Mouse (Mus musculus) ovary, adult 18-20 months (tissue): ENCODE measurements at regions not wholly inside any gene's neighbourhood (a gene's known extent, or its start where the extent isn't known, plus 50 kb on each side); places are given as distances from the start of the nearest gene placed in this dataset.

Experiments
- DNase-seq: peaks from one replicate; pipeline ENCODE4 v3.0.0; 2022; ENCODE audit warnings: low spot score, mixed read lengths

GRCm38 (mm10) chr2:117811931-117812330, 299.7 kb upstream of the Thbs1 start:
- DNase-seq, result no peak

- DNase-seq, result no peak
These were observed 291.9 kb upstream of the Thbs1 start for GRCm38 (mm10) chr2:117819701-117820225.

DNA sequence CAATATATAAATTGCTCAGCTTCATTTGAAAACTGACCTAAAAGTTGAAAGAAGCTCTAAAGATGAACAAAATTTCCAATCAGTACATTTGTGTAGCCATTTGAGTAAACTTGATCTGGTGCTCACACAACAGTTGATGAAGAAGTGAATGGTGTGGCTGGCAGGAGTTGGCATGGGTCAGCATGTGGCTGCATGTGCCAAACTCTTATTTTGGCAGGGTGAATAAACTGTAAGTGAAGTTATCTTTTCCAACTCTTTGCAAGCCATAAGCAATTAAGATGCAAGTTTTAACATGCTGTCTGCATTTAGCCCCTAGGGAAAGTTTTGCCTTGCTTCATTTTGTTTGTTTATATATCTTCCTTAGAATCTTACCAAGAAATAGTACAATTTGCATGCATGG, 291.0 kb upstream of the Thbs1 start:
- no peak for DNase-seq

DNA sequence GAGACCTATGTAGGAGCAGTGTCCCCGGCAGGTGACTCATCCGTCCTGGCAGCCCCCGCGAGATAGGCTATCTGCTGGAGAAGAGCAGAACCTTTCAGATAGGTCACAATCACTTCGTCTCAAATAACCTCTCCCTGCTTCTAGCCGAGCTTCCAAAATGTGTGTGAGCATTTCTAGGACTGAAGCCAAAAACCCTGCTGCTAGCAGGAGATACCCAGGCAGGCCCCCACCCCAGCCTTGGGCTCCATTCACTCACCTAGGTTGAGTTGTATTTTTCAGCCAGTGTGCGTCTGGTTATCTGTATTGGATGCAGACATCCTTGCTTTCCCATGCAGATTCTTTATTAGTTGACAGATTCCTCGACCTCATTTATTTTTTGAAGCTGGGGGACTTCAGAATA, 286.6 kb upstream of the Thbs1 start:
- no peak for DNase-seq

GRCm38 (mm10) chr2:117827278-117827677, 284.4 kb upstream of the Thbs1 start:
- DNase-seq, result no peak

- no peak for DNase-seq
These were observed 273.3 kb upstream of the Thbs1 start for GRCm38 (mm10) chr2:117838387-117838786.

GRCm38 (mm10) chr2:117840406-117840805, 271.3 kb upstream of the Thbs1 start:
- DNase-seq, result no peak

- no peak for DNase-seq
These were observed 269.2 kb upstream of the Thbs1 start for GRCm38 (mm10) chr2:117842309-117842986.

DNA sequence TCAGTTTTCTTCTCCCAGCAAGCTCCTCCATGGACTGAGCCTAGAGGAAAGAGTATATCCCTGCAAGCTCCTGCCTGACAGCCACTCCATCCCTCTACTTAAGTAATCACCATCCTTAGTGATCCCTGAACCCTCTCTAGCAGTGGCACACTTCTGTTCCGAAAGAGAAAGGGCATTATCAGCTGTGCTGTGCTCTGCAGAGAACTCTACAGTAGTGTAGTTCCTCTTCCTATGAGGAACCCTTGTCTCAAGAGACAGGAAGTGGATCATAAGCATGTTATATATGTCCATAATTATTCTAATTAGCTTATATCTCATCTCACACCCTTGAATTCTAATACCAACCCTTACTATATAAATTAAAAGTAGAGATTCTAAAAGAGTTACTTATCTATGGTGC, 259.2 kb upstream of the Thbs1 start:
- no peak for DNase-seq

DNA sequence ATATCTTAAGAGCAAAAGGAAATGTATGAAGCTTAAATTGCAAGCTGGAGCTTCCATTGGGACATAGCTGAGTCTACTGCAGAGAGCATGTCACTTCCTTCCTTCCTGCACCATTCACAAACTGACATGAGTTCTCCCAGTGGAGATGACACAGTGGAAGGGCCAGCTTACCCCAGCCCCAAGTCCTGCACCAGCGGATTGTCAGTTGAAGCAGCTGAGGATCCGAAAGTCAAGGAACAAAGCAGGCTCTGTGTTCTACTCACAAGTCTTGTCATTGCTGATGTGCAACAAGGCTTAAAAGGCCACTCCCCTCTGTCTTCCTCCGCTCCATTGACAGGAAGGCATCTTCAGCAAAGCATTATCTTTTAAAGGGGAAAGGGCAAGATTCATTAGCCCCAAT, 249.4 kb upstream of the Thbs1 start:
- DNase-seq, result no peak

DNA sequence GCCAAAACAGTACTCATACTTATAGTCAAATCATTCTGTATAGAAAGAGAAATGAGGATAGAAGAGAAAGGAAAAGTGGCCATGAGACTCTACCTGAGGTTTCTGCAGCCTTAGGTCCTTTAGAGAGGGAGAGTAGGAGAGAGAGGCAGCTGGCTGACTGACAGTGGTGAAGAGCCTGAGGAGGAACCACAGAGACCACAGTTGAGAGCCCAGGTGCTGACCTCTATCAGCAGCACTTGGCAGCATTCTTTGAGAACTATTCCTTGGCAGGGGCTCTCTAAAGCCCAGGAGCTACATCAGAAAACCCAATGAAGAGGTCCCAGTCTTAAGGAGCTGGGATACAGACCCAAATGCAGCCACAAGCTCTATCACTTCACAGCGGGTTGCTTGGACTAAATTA, 246.6 kb upstream of the Thbs1 start:
- DNase-seq, result no peak

- DNase-seq, result no peak
These were observed 244.7 kb upstream of the Thbs1 start for GRCm38 (mm10) chr2:117866946-117867345.

DNA sequence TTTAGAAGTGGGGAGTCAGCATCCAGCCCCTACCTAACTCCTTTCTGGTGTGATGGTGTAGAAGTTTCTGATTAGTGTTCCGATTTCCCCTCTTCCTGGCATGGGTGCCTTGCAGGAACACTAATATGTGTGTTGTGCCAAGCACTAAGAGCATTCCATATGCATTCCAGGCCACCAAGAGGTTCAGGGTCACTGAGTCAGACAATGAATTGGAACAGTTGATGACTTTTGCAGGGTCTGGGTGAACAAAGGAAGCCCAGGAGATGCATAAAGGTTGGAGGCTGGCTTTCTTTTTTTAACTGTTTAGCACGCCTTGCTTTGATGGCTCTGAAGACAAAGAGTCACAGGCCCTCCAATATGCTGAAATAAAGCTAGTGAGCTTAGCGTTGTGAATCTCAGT, 244.3 kb upstream of the Thbs1 start:
- DNase-seq, result no peak

DNA sequence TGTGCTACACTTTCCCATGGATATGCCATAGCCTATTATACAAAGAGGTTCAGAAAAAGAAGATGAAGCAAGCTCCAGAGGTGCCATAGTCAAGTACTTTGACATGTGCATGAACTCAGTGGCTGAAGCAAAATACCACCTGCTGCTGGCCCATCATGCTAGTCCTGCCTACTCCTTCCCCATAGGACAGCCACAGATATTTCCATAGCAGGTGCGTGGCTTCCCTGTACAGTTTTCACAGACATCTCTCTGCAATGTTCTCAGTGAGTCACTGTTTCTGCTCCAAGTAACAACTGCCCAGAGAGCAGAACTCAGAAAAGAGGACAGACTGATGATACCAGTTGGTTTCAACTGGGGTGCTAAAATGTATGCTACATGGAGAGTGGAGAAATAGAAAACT, 242.8 kb upstream of the Thbs1 start:
- no peak for DNase-seq

- no peak for DNase-seq
These were observed 240.0 kb upstream of the Thbs1 start for GRCm38 (mm10) chr2:117871507-117872282.

DNA sequence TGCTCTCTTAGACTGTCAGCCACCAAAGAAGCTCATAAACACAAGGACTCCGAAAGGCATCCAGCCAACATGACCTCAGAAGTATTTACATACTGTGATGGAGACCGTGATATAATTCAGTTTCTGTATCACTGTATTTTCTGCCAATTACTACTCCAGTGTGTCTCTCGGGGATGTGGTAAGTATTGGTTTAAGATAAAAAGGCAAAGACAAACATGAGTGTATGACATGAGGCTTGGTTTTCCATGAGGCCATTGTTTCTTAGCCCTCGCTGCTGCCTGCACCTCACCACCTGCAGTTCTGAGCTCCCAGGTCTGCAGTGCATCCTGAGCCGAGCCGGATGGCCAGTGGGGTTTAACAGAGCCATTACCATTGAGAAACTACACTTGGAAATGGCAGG, 233.9 kb upstream of the Thbs1 start:
- DNase-seq, result no peak

GRCm38 (mm10) chr2:117882136-117882535, 229.5 kb upstream of the Thbs1 start:
- no peak for DNase-seq

GRCm38 (mm10) chr2:117882890-117883289, 228.8 kb upstream of the Thbs1 start:
- DNase-seq, result no peak

GRCm38 (mm10) chr2:117886516-117886915, 225.2 kb upstream of the Thbs1 start:
- DNase-seq, result no peak

DNA sequence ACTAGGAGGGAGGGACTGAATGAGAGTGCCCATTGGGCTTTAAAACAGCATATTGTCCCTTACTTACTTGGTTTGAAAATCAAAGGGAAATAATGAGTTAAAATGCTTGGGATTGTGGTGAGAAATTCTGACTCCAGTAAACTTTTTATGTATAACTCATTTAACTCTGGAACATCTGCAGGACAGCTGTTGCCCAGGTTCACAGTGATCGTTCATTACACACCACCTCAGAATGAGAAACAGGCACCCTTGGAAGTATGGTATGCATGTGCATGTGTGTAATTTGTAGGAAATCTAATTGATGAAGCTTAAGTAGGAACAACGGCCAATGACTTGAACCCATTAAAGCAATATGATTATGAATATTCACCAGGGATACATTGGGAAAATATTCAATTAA, 210.4 kb upstream of the Thbs1 start:
- no peak for DNase-seq

GRCm38 (mm10) chr2:117902837-117903236, 208.8 kb upstream of the Thbs1 start:
- DNase-seq, result no peak

GRCm38 (mm10) chr2:117903705-117904104, 208.0 kb upstream of the Thbs1 start:
- no peak for DNase-seq

- DNase-seq, result no peak
These were observed 205.2 kb upstream of the Thbs1 start for GRCm38 (mm10) chr2:117906509-117906908.

- DNase-seq, result no peak
These were observed 200.9 kb upstream of the Thbs1 start for GRCm38 (mm10) chr2:117910781-117911180.
